Mouse (Mus musculus) hindbrain, embryonic 16.5 days (tissue): ENCODE data around the gene Smim27. TPM values are rescaled to one million over a fixed set of nuclear protein-coding genes. Genes with fewer than 3 reads are reported as not detected.

Source experiments
- ATAC-seq: fragments of 200-750 bp; cut with Nextera tagmentation; 2 replicates; pipeline ENCODE4 v1.8.0; 2017; ENCODE audit warnings: moderate TSS enrichment, moderate library complexity
- H3K27ac ChIP-seq: fragments of 300-500 bp; sonication (generic); 2 replicates; pipeline ENCODE4 v1.5.1; 2014; ENCODE audit warnings: low read depth, mild to moderate bottlenecking, control low read depth, low read length, moderate library complexity
- H3K27me3 ChIP-seq: fragments of 300-500 bp; sonication (generic); replicated peaks from 2 replicates; pipeline ENCODE4 v1.6.1; 2014; ENCODE audit warnings: low read length; ENCODE audit not compliant: control insufficient read depth, insufficient read depth
- H3K36me3 ChIP-seq: fragments of 300-500 bp; sonication (generic); 2 replicates; pipeline ENCODE4 v1.6.1; 2014; ENCODE audit warnings: mild to moderate bottlenecking, low read length, moderate library complexity, mixed read lengths; ENCODE audit not compliant: control insufficient read depth, insufficient read depth
- H3K4me1 ChIP-seq: fragments of 300-500 bp; sonication (generic); 2 replicates; pipeline ENCODE4 v1.6.1; 2014; ENCODE audit warnings: low read depth, low read length; ENCODE audit not compliant: control insufficient read depth, insufficient read depth
- H3K4me2 ChIP-seq: fragments of 300-500 bp; sonication (generic); 2 replicates; pipeline ENCODE4 v1.6.1; 2014; ENCODE audit warnings: mild to moderate bottlenecking, low read length, control low read depth, moderate library complexity
- H3K4me3 ChIP-seq: fragments of 300-500 bp; sonication (generic); 2 replicates; pipeline ENCODE4 v1.5.1; 2014; ENCODE audit warnings: mild to moderate bottlenecking, low read length, control low read depth, moderate library complexity
- H3K9ac ChIP-seq: fragments of 300-500 bp; sonication (generic); 2 replicates; pipeline ENCODE4 v1.6.1; 2014; ENCODE audit warnings: low read depth, mild to moderate bottlenecking, control low read depth, low read length, moderate library complexity
- H3K9me3 ChIP-seq: fragments of 300-500 bp; sonication (generic); 2 replicates; pipeline ENCODE4 v1.6.1; 2014; ENCODE audit warnings: mild to moderate bottlenecking, low read length, moderate library complexity; ENCODE audit not compliant: control insufficient read depth
- WGBS: fragments of 180-500 bp; shearing (Covaris S2); extraction: QIAGEN DNeasy Blood & Tissue Kit; methylation state at CpG from one replicate; pipeline ENCODE4 v1.1.7; 2014; 5-methylcytosine and 5-hydroxymethylcytosine counted together
- polyA plus RNA-seq: library from polyadenylated mRNA; unstranded; fragments of >200 nt; fragmentation: Nextera tagmentation; extraction: Ambion mirVana; gene quantifications from 2 replicates; pipeline ENCODE4 v1.2.1, GENCODE M21; 2015

Gene Smim27
- polyA plus RNA-seq, 1 experiment from 2014 or later, result 12.5 TPM

- H3K4me3 ChIP-seq, result no peak overlapping the region
- H3K4me1 ChIP-seq, result peaks cover 6% of the 10 kb centered on the region; the same call in 1 of the 2 replicates
- no peaks in the 10 kb centered on the region for H3K36me3 ChIP-seq
- WGBS, result 85% methylated on average over 8 of the region's 8 CpGs
- no peak overlapping the region for H3K4me2 ChIP-seq
- no peaks in the 10 kb centered on the region; the same call in 1 of the 2 replicates for H3K27me3 ChIP-seq
- ATAC-seq, result no peak
- no peak overlapping the region for H3K9ac ChIP-seq
- H3K27ac ChIP-seq, result no peak overlapping the region
- H3K9me3 ChIP-seq, result no peaks in the 10 kb centered on the region
Observed at GRCm38 (mm10) chr4:40244035-40244434, 25.3 kb upstream of the Smim27 start.

GRCm38 (mm10) chr4:40250984-40251383, 18.4 kb upstream of the Smim27 start:
- WGBS, result 92% methylated on average over 5 of the region's 5 CpGs
- Histone ChIP-seq H3K9me3 (no peaks in the 10 kb centered on the region), H3K36me3 (no peaks in the 10 kb centered on the region), H3K4me3 (no peak overlapping the region), H3K9ac (no peak overlapping the region), H3K27me3 (no peaks in the 10 kb centered on the region), H3K4me2 (no peak overlapping the region), H3K4me1 (no peaks in the 10 kb centered on the region), H3K27ac (no peak overlapping the region)
- ATAC-seq, result no peak

GRCm38 (mm10) chr4:40253766-40254165, 15.6 kb upstream of the Smim27 start:
- no peak overlapping the region for H3K27ac ChIP-seq
- no peak for ATAC-seq
- no peaks in the 10 kb centered on the region for H3K36me3 ChIP-seq
- no peaks in the 10 kb centered on the region for H3K4me1 ChIP-seq
- no peak overlapping the region for H3K4me2 ChIP-seq
- H3K9me3 ChIP-seq, result no peaks in the 10 kb centered on the region
- H3K9ac ChIP-seq, result no peak overlapping the region
- no peaks in the 10 kb centered on the region for H3K27me3 ChIP-seq
- no peak overlapping the region for H3K4me3 ChIP-seq
- WGBS, result 85% methylated on average over 2 of the region's 2 CpGs

GRCm38 (mm10) chr4:40254385-40255103, 14.8 kb upstream of the Smim27 start:
- Histone ChIP-seq H3K4me3 (no peak overlapping the region), H3K9me3 (no peaks in the 10 kb centered on the region), H3K4me2 (no peak overlapping the region), H3K27me3 (no peaks in the 10 kb centered on the region), H3K36me3 (no peaks in the 10 kb centered on the region), H3K4me1 (no peaks in the 10 kb centered on the region), H3K9ac (no peak overlapping the region), H3K27ac (no peak overlapping the region)
- WGBS, result 86% methylated on average over 8 of the region's 8 CpGs
- no peak for ATAC-seq

- Histone ChIP-seq H3K9ac (no peak overlapping the region), H3K4me1 (peaks cover 18% of the 10 kb centered on the region), H3K27me3 (no peaks in the 10 kb centered on the region), H3K27ac (no peak overlapping the region), H3K9me3 (no peaks in the 10 kb centered on the region), H3K4me2 (no peak overlapping the region), H3K36me3 (peaks cover 24% of the 10 kb centered on the region), H3K4me3 (no peak overlapping the region)
- 100% methylated on average over 1 of the region's 1 CpGs for WGBS
- no peak for ATAC-seq
Observed at GRCm38 (mm10) chr4:40264321-40264720, 5.1 kb upstream of the Smim27 start.

GRCm38 (mm10) chr4:40267681-40268080, 1.7 kb upstream of the Smim27 start:
- Histone ChIP-seq H3K9me3 (no peaks in the 10 kb centered on the region), H3K9ac (peak overlapping the region; percentile 87), H3K27ac (peak overlapping the region; percentile 99; the same call in 1 of the 2 replicates), H3K4me3 (peak overlapping the region; percentile 92), H3K27me3 (no peaks in the 10 kb centered on the region), H3K4me1 (peaks cover 18% of the 10 kb centered on the region), H3K4me2 (peak overlapping the region; percentile 91), H3K36me3 (peaks cover 2% of the 10 kb centered on the region; the same call in 1 of the 2 replicates)
- 69% methylated on average over 7 of the region's 7 CpGs for WGBS
- peak; percentile 2; the same call in 1 of the 2 replicates for ATAC-seq

- Histone ChIP-seq H3K9ac (peak overlapping the region; percentile 87), H3K4me2 (peak overlapping the region; percentile 91), H3K27me3 (no peaks in the 10 kb centered on the region), H3K36me3 (peaks cover 2% of the 10 kb centered on the region; the same call in 1 of the 2 replicates), H3K4me1 (peaks cover 18% of the 10 kb centered on the region), H3K9me3 (no peaks in the 10 kb centered on the region), H3K4me3 (peak overlapping the region; percentile 92), H3K27ac (peak overlapping the region; percentile 99)
- under 1% methylated on average over 42 of the region's 50 CpGs for WGBS
- peak; percentile 82 for ATAC-seq
Observed at GRCm38 (mm10) chr4:40268204-40268813, 1.1 kb upstream of the Smim27 start.

- Histone ChIP-seq H3K27me3 (no peaks in the 10 kb centered on the region), H3K4me1 (peaks cover 18% of the 10 kb centered on the region), H3K9ac (peak overlapping the region; percentile 87), H3K4me2 (peak overlapping the region; percentile 91), H3K27ac (peak overlapping the region; percentile 99), H3K36me3 (peaks cover 2% of the 10 kb centered on the region; the same call in 1 of the 2 replicates), H3K4me3 (peak overlapping the region; percentile 92), H3K9me3 (no peaks in the 10 kb centered on the region)
- ATAC-seq, result no peak; the same call in 1 of the 2 replicates
- WGBS, result under 1% methylated on average over 16 of the region's 16 CpGs
Observed at GRCm38 (mm10) chr4:40268835-40269234, 544 bp upstream of the Smim27 start.

GRCm38 (mm10) chr4:40278880-40279275, 9.5 kb downstream of the Smim27 start:
- Histone ChIP-seq H3K9me3 (no peaks in the 10 kb centered on the region), H3K36me3 (no peaks in the 10 kb centered on the region; the same call in none of the 2 replicates), H3K27me3 (no peaks in the 10 kb centered on the region), H3K4me2 (peak overlapping the region; percentile 77), H3K9ac (peak overlapping the region; percentile 75), H3K27ac (peak overlapping the region; percentile 78), H3K4me3 (peak overlapping the region; percentile 73), H3K4me1 (peaks cover 12% of the 10 kb centered on the region)
- peak; percentile 72 for ATAC-seq
- under 1% methylated on average over 21 of the region's 21 CpGs for WGBS
